Mouse (Mus musculus): Measurements from ENCODE around the gene Gm6337.
"Not testable (repeated sequence)": the region's sequence is repeated elsewhere in the genome, so short reads cannot be mapped to it uniquely, and the experiment has no call there.

The Gm6337 gene

GRCm38 (mm10) chr14:6058167-6058566 is at the start of gene Gm6337:
Gene Gm6337 (minus strand): TSS chr14:6058267.
- DNase-seq (ENCODE audit: low spot score in 2 of 2): not testable (repeated sequence)

DNA sequence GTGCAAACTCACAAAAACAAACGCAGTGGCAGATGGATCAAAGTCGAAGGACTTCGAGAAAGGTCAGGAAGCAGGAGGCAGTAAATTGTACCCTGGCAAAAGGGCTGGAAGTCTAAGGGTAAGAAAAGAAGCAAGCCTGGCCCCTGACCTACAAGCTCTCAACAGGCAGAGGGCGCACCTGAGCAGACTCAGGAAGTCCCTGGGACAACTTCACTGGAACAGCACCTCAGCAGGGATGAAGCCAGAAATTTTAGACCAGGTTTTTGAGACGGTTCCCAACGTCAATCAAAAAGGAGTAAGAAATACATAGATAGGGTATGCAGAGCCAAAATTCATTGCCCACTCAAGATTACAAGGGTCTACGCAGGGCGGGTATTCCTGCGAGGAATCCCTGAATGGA is 49.4 kb upstream of the Gm6337 start:
- DNase-seq (ENCODE audit: low spot score in 2 of 2): not testable (repeated sequence)

DNA sequence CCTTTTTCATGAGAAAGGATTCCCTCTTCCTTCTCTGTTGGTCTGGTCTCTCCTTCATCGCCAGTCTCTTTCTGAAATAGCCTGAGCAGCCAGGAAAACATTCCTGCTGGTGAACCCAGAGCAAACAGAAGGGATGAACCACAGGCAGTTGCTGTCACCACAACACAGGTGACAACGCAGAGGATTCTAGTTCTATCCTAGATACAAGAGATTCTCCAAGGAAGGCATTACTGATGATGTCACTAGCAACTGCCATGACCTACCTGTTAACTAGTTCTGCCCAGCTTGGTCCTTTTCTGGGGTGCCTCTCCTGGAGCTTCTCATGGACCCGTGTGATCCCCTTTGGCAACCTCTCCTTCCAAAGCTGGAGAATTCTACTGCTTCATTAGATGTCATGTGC is 35.8 kb upstream of the Gm6337 start, which contains the start of gene Gm8206:
Gm8206 (minus strand) TSS at position 101 of the 400 bp plus-strand sequence.
- DNase-seq (ENCODE audit: low spot score in 2 of 2): not testable (repeated sequence)
